Mouse (Mus musculus): ENCODE data around the gene Apex1. TPM values are rescaled to one million over a fixed set of nuclear protein-coding genes. Genes with fewer than 3 reads are reported as not detected.
"Not testable (repeated sequence)": the region's sequence is repeated elsewhere in the genome, so short reads cannot be mapped to it uniquely, and the experiment has no call there.

Gene Apex1
- total RNA-seq (2021): 10 to 100 TPM; 65.8 to 66.3 TPM

GRCm38 (mm10) chr14:50924281-50925064, at the start of gene Apex1, which contains the start of gene Osgep:
TSS of gene Apex1 (plus strand) at chr14:50924968.
TSS of gene Osgep (minus strand) at chr14:50924893.
- DNase-seq (ENCODE audit: extremely low spot score in 1 of 2, low spot score in 2 of 2): peak; percentile 97 to 98
- intact Hi-C loops (cut with DNase I): loop anchor here (5.0 kb wide), 1 partner anchor 97 kb away; no protein-coding TSS in a partner anchor

GRCm38 (mm10) chr14:50875175-50875574, 49.6 kb upstream of the Apex1 start:
- DNase-seq (ENCODE audit: extremely low spot score in 1 of 2, low spot score in 2 of 2): no peak
- intact Hi-C loops (cut with DNase I): no loop called here

- intact Hi-C loops (cut with DNase I): no loop called here
Observed at GRCm38 (mm10) chr14:50875591-50876230, 49.1 kb upstream of the Apex1 start.

GRCm38 (mm10) chr14:50876236-50876950, 48.4 kb upstream of the Apex1 start:
- no peak for DNase-seq (ENCODE audit: extremely low spot score in 1 of 2, low spot score in 2 of 2)
- intact Hi-C loops (cut with DNase I): no loop called here

More at GRCm38 (mm10) chr14:50875591-50876230, 49.1 kb upstream of the Apex1 start:
- no peak for DNase-seq (ENCODE audit: extremely low spot score in 1 of 2, low spot score in 2 of 2)

GRCm38 (mm10) chr14:50891621-50892020, 33.1 kb upstream of the Apex1 start:
- intact Hi-C loops (cut with DNase I): no loop called here
- no peak for DNase-seq (ENCODE audit: extremely low spot score in 1 of 2, low spot score in 2 of 2)

- DNase-seq (ENCODE audit: extremely low spot score in 1 of 2, low spot score in 2 of 2): no peak
- intact Hi-C loops (cut with DNase I): no loop called here
Observed at GRCm38 (mm10) chr14:50892091-50892490, 32.7 kb upstream of the Apex1 start.

GRCm38 (mm10) chr14:50892541-50893459, 32.0 kb upstream of the Apex1 start:
- no peak for DNase-seq (ENCODE audit: extremely low spot score in 1 of 2, low spot score in 2 of 2)
- intact Hi-C loops (cut with DNase I): no loop called here

- DNase-seq (ENCODE audit: extremely low spot score in 1 of 2, low spot score in 2 of 2): no peak
- intact Hi-C loops (cut with DNase I): no loop called here
Observed at GRCm38 (mm10) chr14:50895407-50895806, 29.4 kb upstream of the Apex1 start.

- DNase-seq (ENCODE audit: extremely low spot score in 1 of 2, low spot score in 2 of 2): peak in 1 of 2 experiments; percentile 39
Observed at GRCm38 (mm10) chr14:50895985-50896746, 28.6 kb upstream of the Apex1 start.

GRCm38 (mm10) chr14:50896747-50897373, 27.9 kb upstream of the Apex1 start:
- DNase-seq (ENCODE audit: extremely low spot score in 1 of 2, low spot score in 2 of 2): no peak
- intact Hi-C loops (cut with DNase I): no loop called here

More at GRCm38 (mm10) chr14:50895985-50896746, 28.6 kb upstream of the Apex1 start:
- intact Hi-C loops (cut with DNase I): no loop called here

- intact Hi-C loops (cut with DNase I): no loop called here
- DNase-seq (ENCODE audit: extremely low spot score in 1 of 2, low spot score in 2 of 2): no peak
Observed at GRCm38 (mm10) chr14:50897374-50897765, 27.4 kb upstream of the Apex1 start, which contains the start of gene Klhl33. TSS of gene Klhl33 (minus strand) at chr14:50897507.

GRCm38 (mm10) chr14:50897992-50898391, 26.8 kb upstream of the Apex1 start:
- DNase-seq (ENCODE audit: extremely low spot score in 1 of 2, low spot score in 2 of 2); intact Hi-C loops (cut with DNase I): not testable (repeated sequence)

- peak in 1 of 2 experiments; percentile 44 for DNase-seq (ENCODE audit: extremely low spot score in 1 of 2, low spot score in 2 of 2)
- intact Hi-C loops (cut with DNase I): no loop called here
Observed at GRCm38 (mm10) chr14:50903973-50904827, 20.6 kb upstream of the Apex1 start.

GRCm38 (mm10) chr14:50904828-50905129, 20.0 kb upstream of the Apex1 start:
- intact Hi-C loops (cut with DNase I): no loop called here
- DNase-seq (ENCODE audit: extremely low spot score in 1 of 2, low spot score in 2 of 2): no peak

- DNase-seq (ENCODE audit: extremely low spot score in 1 of 2, low spot score in 2 of 2); intact Hi-C loops (cut with DNase I): not testable (repeated sequence)
Observed at GRCm38 (mm10) chr14:50905327-50905726, 19.4 kb upstream of the Apex1 start.

GRCm38 (mm10) chr14:50908126-50908525, 16.6 kb upstream of the Apex1 start:
- DNase-seq (ENCODE audit: extremely low spot score in 1 of 2, low spot score in 2 of 2): no peak
- intact Hi-C loops (cut with DNase I): no loop called here

Data from left cerebral cortex, postnatal 10 days (tissue).